Mouse (Mus musculus): ENCODE measurements at regions not wholly inside any gene's neighbourhood (a gene's known extent, or its start where the extent isn't known, plus 50 kb on each side); places are given as distances from the start of the nearest gene placed in this dataset.

- ATAC-seq (ENCODE audit: poor library complexity, severe bottlenecking) = peak; percentile 84
These were observed 227.7 kb downstream of the Adgrl2 start for GRCm38 (mm10) chr3:148762541-148763225.

GRCm38 (mm10) chr3:148761586-148761985 is 228.8 kb downstream of the Adgrl2 start:
- ATAC-seq (ENCODE audit: poor library complexity, severe bottlenecking) = no peak

GRCm38 (mm10) chr3:148759500-148759899 is 230.9 kb downstream of the Adgrl2 start:
- ATAC-seq (ENCODE audit: poor library complexity, severe bottlenecking) = no peak

GRCm38 (mm10) chr3:148746234-148746633 is 244.1 kb downstream of the Adgrl2 start:
- no peak for ATAC-seq (ENCODE audit: poor library complexity, severe bottlenecking)

DNA sequence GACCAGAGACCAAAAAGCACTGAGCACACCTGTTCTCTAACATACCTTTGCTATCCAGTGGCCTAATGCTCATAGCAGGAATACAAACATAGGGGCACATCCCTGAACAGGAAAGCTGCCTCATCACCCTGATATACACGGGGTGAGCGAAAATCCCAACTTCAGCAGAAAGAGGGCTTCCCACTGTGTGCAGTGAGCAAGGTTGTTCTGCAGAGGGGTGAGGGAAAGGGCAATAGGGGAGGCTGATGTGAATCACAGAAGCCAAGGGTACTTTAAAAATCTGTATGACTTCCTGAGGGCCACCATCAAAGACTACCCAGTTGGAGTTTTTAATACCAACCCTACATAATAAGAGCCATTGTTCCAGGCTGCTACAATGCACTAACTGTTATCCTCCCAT is 245.7 kb downstream of the Adgrl2 start:
- ATAC-seq (ENCODE audit: poor library complexity, severe bottlenecking) = no peak

GRCm38 (mm10) chr3:148734194-148734749 is 256.1 kb downstream of the Adgrl2 start:
- ATAC-seq (ENCODE audit: poor library complexity, severe bottlenecking) = no peak

DNA sequence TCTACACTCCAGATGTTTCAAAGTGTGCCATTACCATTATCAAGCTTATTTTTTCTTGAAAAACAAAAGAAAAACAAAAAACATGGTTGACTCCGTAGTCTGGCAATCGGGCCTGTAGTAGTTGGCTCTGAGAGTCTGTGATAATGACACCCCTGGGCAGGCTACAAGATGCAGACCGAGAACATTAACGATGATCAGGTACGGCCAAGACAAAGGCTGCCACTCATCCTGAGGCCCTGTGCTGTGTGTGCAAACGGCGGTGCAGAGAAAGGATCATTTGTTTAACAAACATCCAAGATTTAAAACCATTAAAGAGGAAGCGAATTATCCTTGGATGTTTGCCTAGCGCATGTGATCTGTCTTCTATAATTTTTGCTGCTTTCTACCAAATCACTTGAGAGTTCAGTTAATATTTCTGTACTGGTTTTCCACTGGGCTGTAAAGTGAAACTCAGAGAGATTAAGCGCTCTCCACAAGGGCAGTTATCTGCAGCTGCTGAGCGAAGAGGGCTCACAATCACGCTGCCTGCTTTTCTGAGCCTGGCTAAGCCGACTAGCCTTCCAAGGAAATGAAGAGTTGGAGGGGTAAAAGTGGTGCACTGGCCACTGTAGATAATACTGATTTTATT is 257.0 kb downstream of the Adgrl2 start:
- no peak for ATAC-seq (ENCODE audit: poor library complexity, severe bottlenecking)

- no peak for ATAC-seq (ENCODE audit: poor library complexity, severe bottlenecking)
These were observed 258.9 kb downstream of the Adgrl2 start for GRCm38 (mm10) chr3:148731436-148731835.

- ATAC-seq (ENCODE audit: poor library complexity, severe bottlenecking) = peak; percentile 70
These were observed 261.1 kb downstream of the Adgrl2 start for GRCm38 (mm10) chr3:148729242-148729680.

DNA sequence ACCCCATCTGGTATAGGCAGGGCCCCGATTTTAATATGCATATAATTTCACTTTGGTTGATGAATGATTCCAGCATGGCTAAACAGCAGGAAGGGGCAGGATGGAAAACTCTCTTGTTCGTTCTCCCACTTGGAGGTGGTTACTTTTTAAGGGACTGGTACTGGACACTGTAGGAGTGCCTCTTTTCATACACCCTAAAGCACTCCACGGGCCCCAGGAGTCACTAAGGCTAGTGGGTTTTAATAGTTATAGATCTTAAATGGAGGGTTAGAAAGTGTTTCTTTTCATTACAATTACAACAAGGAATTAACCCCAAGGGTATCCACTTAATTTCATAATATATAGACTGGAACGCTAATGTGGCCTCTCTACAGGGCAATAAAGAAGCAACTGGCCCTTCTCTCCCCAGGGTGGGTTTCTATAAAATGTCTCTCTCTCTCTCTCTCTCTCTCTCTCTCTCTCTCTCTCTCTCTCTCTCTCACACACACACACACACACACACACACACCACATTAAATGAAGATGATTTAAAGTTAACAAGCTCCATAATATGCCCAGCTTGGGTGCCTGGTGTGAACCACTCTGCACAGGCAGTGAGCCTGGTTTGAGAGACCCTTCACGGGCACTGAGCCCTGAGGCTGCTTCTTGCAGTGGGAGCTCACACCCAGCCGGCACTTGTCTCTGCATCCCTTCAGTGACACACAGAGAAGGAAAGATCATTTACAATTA is 261.7 kb downstream of the Adgrl2 start:
- no peak for ATAC-seq (ENCODE audit: poor library complexity, severe bottlenecking)

GRCm38 (mm10) chr3:148726596-148727331 is 263.6 kb downstream of the Adgrl2 start:
- ATAC-seq (ENCODE audit: poor library complexity, severe bottlenecking) = peak; percentile 43

- ATAC-seq (ENCODE audit: poor library complexity, severe bottlenecking) = no peak
These were observed 293.8 kb downstream of the Adgrl2 start for GRCm38 (mm10) chr3:148696555-148696954.

- peak; percentile 85 for ATAC-seq (ENCODE audit: poor library complexity, severe bottlenecking)
These were observed 294.9 kb downstream of the Adgrl2 start for GRCm38 (mm10) chr3:148695453-148695852.

- no peak for ATAC-seq (ENCODE audit: poor library complexity, severe bottlenecking)
These were observed 307.2 kb downstream of the Adgrl2 start for GRCm38 (mm10) chr3:148683181-148683580.

GRCm38 (mm10) chr3:148682445-148682994 is 307.8 kb downstream of the Adgrl2 start:
- ATAC-seq (ENCODE audit: poor library complexity, severe bottlenecking) = no peak

DNA sequence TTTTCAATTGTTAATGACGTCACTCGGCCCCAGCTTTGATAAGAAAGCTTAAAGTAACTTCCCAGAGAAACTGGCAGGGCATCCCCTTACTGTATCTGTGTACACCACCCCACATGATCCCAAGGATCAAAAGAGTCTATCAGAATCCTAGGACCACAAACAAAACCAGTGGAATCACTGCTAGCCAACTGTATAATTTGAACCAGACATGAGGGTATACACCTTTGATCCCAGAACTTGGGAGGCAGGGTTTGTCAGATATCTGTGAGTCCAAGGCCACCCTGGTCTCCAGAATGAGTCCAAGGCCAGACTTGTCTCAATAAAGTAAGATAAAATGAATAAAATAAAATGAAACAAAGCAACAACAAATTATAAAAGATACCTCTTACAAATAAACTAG is 309.2 kb downstream of the Adgrl2 start:
- ATAC-seq (ENCODE audit: poor library complexity, severe bottlenecking) = no peak

GRCm38 (mm10) chr3:148680737-148681136 is 309.6 kb downstream of the Adgrl2 start:
- ATAC-seq (ENCODE audit: poor library complexity, severe bottlenecking) = no peak

DNA sequence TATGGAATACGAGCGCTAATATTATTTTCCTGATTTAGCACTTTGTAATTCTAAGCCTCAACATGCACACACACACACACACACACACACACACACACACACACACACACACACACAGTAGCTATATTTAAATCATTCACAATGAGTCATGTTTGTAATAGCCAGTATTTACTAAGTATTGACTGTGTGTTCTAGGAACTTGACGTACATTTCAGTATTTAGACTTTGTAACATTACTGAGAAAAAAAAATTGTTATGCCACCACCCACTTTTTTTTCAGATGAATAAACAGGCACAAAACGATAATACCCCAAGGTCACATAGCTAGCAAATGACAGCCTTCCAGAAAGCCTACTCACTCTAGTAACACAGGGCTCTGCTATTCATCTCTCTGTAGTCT is 310.3 kb downstream of the Adgrl2 start:
- ATAC-seq (ENCODE audit: poor library complexity, severe bottlenecking) = no peak

GRCm38 (mm10) chr3:148679121-148679520 is 311.2 kb downstream of the Adgrl2 start:
- ATAC-seq (ENCODE audit: poor library complexity, severe bottlenecking) = no peak

GRCm38 (mm10) chr3:148676025-148676424 is 314.3 kb downstream of the Adgrl2 start:
- 0 out of 2 replicates have a peak, but pooled peaks have one; percentile 30 for ATAC-seq (ENCODE audit: poor library complexity, severe bottlenecking)

Measured in megakaryocyte, adult 5-6 weeks (primary cell).